Mouse (Mus musculus) layer of hippocampus, adult 9-11 months (tissue): ENCODE data around the gene Dock2.

Source experiments
- DNase-seq: peaks from one replicate; pipeline ENCODE4 v3.0.0; 2022

The Dock2 gene

GRCm38 (mm10) chr11:34332344-34333031 lies 451.2 kb downstream of the Dock2 start:
- DNase-seq = no peak

GRCm38 (mm10) chr11:34323664-34324063 lies 460.0 kb downstream of the Dock2 start:
- no peak for DNase-seq

GRCm38 (mm10) chr11:34319282-34319681 lies 464.4 kb downstream of the Dock2 start:
- DNase-seq = no peak

GRCm38 (mm10) chr11:34317001-34317400 lies 466.7 kb downstream of the Dock2 start:
- peak; percentile 23 for DNase-seq

GRCm38 (mm10) chr11:34316176-34316575 lies 467.5 kb downstream of the Dock2 start:
- DNase-seq = no peak

GRCm38 (mm10) chr11:34315383-34315782 lies 468.3 kb downstream of the Dock2 start:
- no peak for DNase-seq

GRCm38 (mm10) chr11:34314534-34315379 lies 468.9 kb downstream of the Dock2 start, which contains the start of gene Fam196b:
Fam196b (plus strand) TSS chr11:34314822.
- peak; percentile 13 for DNase-seq

- DNase-seq = no peak
Measured at GRCm38 (mm10) chr11:34312208-34312607, 471.5 kb downstream of the Dock2 start.

GRCm38 (mm10) chr11:34311717-34312116 lies 472.0 kb downstream of the Dock2 start:
- no peak for DNase-seq

GRCm38 (mm10) chr11:34309360-34309759 lies 474.3 kb downstream of the Dock2 start:
- no peak for DNase-seq

GRCm38 (mm10) chr11:34308731-34309130 lies 475.0 kb downstream of the Dock2 start:
- no peak for DNase-seq

GRCm38 (mm10) chr11:34306231-34306630 lies 477.5 kb downstream of the Dock2 start:
- DNase-seq = no peak

GRCm38 (mm10) chr11:34300064-34300463 lies 483.6 kb downstream of the Dock2 start:
- DNase-seq = no peak

- no peak for DNase-seq
Measured at GRCm38 (mm10) chr11:34299550-34299949, 484.1 kb downstream of the Dock2 start.

- DNase-seq = no peak
Measured at GRCm38 (mm10) chr11:34297698-34298378, 485.9 kb downstream of the Dock2 start.

- no peak for DNase-seq
Measured at GRCm38 (mm10) chr11:34291304-34291703, 492.4 kb downstream of the Dock2 start.

GRCm38 (mm10) chr11:34290708-34291107 lies 493.0 kb downstream of the Dock2 start:
- DNase-seq = no peak

- DNase-seq = no peak
Measured at GRCm38 (mm10) chr11:34290265-34290664, 493.4 kb downstream of the Dock2 start.

GRCm38 (mm10) chr11:34284124-34284808 lies 499.4 kb downstream of the Dock2 start:
- no peak for DNase-seq

GRCm38 (mm10) chr11:34277047-34277445 lies 506.6 kb downstream of the Dock2 start:
- DNase-seq = no peak

- peak; percentile 26 for DNase-seq
Measured at GRCm38 (mm10) chr11:34276363-34277046, 507.2 kb downstream of the Dock2 start.

- DNase-seq = no peak
Measured at GRCm38 (mm10) chr11:34275941-34276340, 507.8 kb downstream of the Dock2 start.
